Mouse (Mus musculus) thymus, postnatal 25 days (tissue): ENCODE measurements around the gene Pom121.
"Not testable (repeated sequence)": the region's sequence is repeated elsewhere in the genome, so short reads cannot be mapped to it uniquely, and the experiment has no call there.

ENCODE experiments used
- DNase-seq: peaks from one replicate; pipeline ENCODE4 v3.0.0; 2022

Pom121 gene

GRCm38 (mm10) chr5:135394004-135394823 lies at the start of gene Pom121:
TSS of gene Pom121 (minus strand) at chr5:135394546.
- DNase-seq, result peak; percentile 83

DNA sequence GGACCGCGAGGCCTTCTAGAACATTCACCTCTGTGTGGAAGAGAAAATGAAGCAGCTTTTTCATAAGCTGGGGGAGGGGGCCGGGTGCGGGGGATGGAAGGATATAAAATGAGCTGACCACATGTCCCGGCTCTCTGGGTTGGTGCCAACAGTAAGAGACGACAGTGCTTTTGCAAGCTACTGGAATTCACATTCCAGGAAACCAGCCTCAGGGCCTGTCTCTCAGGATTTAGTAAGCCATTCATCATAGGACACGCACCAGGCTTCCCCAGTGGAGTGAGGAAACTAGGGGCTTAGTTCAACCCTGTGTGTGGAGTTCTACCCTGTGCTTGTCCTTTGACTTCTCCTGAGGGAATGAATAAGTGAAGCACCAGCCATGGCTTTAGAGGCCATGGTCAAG lies 48.1 kb upstream of the Pom121 start:
- DNase-seq, result no peak

DNA sequence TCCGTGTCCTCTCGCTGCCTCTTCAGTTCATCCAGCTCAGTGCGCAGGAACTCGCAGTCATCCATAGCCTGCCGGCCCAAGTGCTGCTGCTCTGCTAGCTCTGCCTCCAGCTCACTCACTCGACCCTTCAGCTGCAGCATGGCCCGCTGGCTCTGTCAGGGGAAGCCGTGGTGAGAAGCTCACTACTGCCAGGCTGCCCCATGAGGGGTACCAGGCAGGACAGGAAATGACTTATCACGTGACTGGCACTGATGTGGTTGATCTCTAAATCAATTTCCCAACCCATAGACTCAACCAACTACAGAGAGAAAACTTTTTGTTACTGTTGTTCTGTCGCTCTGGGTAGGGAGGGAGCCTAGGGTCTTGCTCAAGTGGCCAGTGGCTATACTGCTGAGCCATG lies 40.7 kb upstream of the Pom121 start:
- no peak for DNase-seq

DNA sequence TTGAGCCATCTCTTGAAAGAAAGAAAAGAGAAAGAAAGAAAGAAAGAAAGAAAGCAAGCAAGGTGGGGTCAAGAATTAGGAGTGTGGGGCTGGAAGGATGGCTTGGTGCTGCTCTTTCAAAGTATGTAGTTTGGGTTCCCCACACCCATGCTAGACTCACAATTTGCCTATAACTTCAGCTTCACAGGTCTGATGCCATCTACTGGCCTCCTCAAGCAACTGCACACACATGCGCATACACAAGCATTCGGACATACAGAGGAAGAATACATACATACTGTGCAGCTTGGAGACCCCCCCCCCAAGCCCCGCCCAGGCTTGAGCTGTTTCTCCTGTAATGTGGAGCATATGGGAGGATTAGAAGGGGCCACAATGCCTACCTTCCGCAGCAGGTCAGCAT lies 39.5 kb upstream of the Pom121 start:
- no peak for DNase-seq

GRCm38 (mm10) chr5:135431111-135431510 lies 36.8 kb upstream of the Pom121 start:
- DNase-seq, result no peak

DNA sequence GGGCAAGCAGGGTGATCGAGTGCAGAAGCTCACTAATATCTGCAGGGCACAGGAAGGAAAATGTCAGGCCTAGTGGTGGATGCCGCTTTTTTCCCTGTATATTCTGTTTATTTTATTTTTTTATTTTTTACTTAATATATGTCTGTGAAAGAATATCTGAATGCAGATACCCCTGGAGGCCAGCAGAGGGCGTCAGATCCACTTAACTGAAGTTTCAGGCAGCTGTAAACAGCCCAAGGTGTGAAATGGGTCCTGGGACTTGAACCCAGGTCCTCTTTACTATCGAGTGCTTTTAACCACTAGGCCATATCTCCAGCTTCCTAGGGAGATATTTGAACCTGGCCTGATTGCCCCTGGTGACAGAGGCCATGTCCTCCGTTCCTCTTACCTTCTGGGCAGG lies 34.4 kb upstream of the Pom121 start:
- DNase-seq, result no peak

DNA sequence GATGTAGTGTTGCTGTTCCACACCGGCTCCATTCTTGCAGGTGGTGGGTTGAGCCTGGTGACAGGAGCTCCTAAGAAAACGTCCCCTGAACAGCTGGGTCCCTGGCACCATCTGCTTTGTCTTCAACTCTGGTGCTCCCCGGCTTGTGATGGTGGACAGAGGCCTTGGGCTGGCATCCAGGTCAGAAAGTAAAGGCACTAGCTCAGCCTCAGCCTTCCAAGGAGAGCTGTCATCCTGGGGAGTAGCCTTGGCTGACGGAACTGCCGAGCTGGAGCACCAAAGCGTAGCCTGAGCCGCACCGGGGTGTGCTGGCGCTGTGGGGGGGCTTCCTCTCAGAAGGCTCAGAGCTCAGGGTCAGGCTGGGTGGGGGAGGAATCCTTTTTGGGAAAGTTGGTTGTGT lies 15.9 kb upstream of the Pom121 start:
- DNase-seq, result no peak

- DNase-seq, result peak; percentile 16
Observed at GRCm38 (mm10) chr5:135408114-135408513, 13.8 kb upstream of the Pom121 start.

GRCm38 (mm10) chr5:135405437-135405836 lies 11.1 kb upstream of the Pom121 start:
- DNase-seq, result no peak

GRCm38 (mm10) chr5:135404623-135405022 lies 10.3 kb upstream of the Pom121 start:
- DNase-seq, result no peak

- DNase-seq, result peak; percentile 77
Observed at GRCm38 (mm10) chr5:135400244-135400643, 5.9 kb upstream of the Pom121 start.

DNA sequence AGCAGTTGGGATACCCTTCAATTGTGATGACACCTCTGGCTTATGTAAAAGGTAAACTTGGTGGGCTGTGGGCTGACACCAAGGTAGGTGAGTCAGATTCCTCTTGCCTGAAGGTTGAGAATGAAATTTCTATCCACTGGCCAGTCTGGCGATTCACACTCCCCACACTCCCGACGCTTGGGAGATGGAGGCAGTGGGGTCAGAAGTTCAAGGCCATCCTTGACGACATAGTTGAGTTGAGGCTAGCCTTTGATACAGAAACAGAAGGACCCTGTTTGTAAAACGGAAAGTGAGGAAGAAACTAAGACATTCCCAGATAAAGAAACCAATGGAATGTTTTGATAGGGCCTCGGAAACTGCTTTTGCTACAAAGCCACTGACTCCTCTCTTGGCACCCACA lies 5.0 kb upstream of the Pom121 start:
- DNase-seq, result no peak

GRCm38 (mm10) chr5:135395826-135396225 lies 1.5 kb upstream of the Pom121 start:
- peak; percentile 41 for DNase-seq

DNA sequence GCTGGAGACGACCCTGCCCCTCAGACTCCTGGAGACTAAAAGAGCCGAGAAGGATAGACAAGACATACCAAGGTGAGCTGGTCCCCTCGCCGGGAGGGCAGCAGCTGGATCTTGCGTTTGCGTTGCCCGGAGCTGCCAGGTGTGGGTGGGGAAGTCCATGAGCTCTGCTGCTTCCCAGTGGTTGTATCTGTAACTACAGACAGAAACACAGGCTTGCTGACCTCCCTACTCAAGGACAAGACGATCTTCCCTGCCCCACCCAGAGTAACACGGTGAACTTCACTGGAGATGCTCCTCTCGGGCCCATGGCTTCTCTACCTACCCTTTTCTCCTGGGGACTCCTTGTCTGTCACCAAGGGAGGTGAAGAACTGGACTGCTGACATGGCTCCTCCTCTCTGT lies 10.6 kb downstream of the Pom121 start:
- DNase-seq, result no peak

DNA sequence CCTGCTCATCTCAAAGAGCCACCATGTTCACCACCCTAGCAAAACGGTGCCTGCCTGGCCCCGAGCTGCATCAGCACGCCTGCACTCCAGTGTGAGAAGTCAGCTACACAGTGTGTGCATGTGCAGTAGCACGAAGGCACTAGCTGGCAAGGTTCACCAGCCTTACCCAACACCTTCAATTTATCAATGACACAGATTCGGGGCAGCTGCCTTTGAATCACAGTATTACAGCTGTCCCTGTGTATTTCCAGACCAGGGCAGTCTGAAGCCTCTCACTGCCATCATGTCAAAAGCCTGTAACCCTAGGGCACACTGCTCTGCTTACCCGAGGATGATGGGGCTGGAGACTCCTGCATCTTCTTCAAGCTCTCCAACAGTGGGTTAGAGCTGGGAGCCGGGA lies 11.6 kb downstream of the Pom121 start:
- DNase-seq, result no peak

DNA sequence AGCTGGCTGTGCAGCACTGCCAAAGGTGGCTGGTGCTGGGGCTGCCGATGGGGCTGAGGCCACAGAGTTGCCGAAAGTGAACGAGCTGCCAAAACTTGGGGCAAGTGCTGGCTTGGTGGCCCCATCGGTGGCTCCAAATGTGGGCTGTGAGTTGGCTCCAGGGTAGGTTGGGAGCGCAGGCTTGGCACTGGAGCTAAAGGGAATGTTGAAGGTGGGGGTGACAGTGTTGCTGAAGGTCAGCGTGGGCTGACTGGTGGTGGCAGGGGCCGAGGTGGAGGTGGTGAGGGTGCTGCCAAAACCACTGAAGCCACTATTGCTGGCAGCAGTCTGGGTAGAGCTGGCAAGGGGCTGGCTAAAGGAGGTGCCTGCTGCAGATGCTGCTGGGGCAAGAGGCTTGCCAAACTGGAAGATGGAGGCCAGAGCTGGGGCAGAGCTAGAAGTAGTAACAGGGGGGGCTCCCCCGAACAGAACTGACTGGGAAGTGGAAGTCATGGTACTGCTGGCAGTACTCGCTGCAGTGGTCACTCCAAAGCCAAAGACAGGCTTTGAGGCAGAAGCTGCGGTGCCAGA lies 12.9 kb downstream of the Pom121 start:
- no peak for DNase-seq

- DNase-seq, result no peak
Observed at GRCm38 (mm10) chr5:135380681-135381080, 13.7 kb downstream of the Pom121 start.

- no peak for DNase-seq
Observed at GRCm38 (mm10) chr5:135376341-135376740, 18.0 kb downstream of the Pom121 start.

DNA sequence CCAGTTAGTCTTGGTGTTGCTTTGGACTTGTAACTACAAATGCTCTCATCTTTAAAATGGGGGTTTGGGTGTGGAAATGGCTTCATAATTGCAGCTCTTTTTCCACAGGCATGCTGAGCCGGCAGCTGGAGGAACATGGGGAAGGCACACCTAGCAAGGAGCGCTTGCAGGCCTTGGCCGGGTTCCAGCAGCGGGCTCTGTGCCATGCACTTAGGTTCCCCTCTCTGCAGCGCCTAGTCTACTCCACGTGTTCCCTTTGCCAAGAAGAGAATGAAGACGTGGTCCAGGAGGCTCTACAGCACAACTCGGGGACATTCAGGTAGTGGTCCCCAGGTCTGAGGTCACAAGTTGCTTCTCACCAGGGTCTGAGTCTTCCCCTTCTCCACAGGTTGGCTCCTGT lies 19.2 kb downstream of the Pom121 start:
- no peak for DNase-seq

DNA sequence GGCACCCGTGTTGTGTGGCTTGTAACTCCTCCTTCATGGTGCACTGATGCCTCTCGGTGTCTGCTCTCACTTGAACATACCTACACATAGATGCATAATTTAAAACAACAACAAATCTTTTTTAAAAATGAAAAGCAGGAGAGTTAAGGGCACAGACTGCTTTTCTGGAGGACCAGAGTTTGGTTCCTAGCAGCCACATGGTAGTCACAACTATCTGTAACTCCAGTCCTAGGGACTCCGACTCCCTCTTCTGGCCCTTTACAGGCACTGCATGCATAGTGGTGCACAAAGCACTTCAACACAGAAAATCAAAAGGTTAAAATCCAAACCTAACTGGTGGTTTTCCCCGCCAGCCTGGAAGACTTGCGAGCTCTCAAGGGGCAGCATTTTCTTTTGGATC lies 20.7 kb downstream of the Pom121 start:
- no peak for DNase-seq

- DNase-seq, result no peak
Observed at GRCm38 (mm10) chr5:135371195-135371594, 23.2 kb downstream of the Pom121 start.

DNA sequence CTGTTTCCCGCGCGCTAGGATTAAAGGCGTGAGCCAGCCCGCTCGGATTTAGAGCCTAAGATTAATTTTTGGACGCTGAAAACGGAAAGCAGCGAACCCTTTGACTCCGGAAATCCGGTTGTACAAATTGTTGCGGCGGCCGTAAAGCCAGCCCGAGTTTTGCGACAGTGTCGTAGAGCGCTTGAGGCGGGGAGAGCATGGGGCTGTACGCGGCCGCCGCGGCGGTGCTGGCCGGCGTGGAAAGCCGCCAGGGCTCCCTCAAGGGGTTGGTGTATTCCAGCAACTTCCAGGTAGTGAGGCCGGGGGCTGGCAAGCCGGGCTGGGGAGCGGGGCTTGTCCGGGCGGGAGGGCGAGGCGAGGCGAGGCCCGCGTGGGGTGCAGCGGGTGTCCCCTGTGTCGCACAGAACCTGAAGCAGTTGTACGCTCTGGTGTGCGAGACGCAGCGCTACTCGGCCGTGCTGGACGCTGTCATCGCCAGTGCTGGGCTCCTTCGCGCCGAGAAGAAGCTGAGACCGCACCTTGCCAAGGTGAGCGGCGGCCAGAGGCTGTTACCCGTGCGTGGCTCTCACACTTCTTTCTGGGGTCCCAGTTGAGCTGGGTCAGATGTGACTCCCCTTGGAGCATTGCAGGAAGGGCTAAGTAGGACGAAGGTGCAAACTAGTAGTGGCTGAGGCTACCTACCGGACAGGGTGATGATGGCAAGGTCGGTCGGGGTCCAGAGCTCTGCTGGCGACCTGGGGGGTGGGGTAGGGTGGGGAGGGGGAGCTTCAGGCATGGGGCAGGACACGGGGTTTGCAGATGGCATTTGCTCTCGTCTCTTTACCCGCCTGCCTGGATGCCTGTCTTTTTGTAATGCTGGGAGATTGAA lies 24.3 kb downstream of the Pom121 start, which contains the start of gene Nsun5:
Nsun5 (plus strand) TSS at position 167 of the 868 bp plus-strand sequence.
- peak; percentile 95 for DNase-seq

GRCm38 (mm10) chr5:135369196-135369595 lies 25.1 kb downstream of the Pom121 start:
- DNase-seq, result not testable (repeated sequence)

GRCm38 (mm10) chr5:135368312-135368711 lies 26.0 kb downstream of the Pom121 start:
- no peak for DNase-seq
